Mouse (Mus musculus): Measurements from ENCODE around the gene Map3k5.

Gene Map3k5

GRCm38 (mm10) chr10:20056859-20057644, 122.8 kb downstream of the Map3k5 start:
- no peak for DNase-seq (ENCODE audit: low spot score in 2 of 2)

- DNase-seq (ENCODE audit: low spot score in 2 of 2): no peak
These were observed 123.8 kb downstream of the Map3k5 start for GRCm38 (mm10) chr10:20058031-20058430.

GRCm38 (mm10) chr10:20058841-20059240, 124.6 kb downstream of the Map3k5 start:
- no peak for DNase-seq (ENCODE audit: low spot score in 2 of 2)

GRCm38 (mm10) chr10:20060320-20060970, 126.2 kb downstream of the Map3k5 start:
- DNase-seq (ENCODE audit: low spot score in 2 of 2): peak in 1 of 2 experiments; percentile 28

GRCm38 (mm10) chr10:20064556-20065207, 130.4 kb downstream of the Map3k5 start:
- DNase-seq (ENCODE audit: low spot score in 2 of 2): no peak

GRCm38 (mm10) chr10:20066069-20066665, 131.9 kb downstream of the Map3k5 start:
- no peak for DNase-seq (ENCODE audit: low spot score in 2 of 2)

GRCm38 (mm10) chr10:20069771-20070460, 135.6 kb downstream of the Map3k5 start:
- no peak for DNase-seq (ENCODE audit: low spot score in 2 of 2)

GRCm38 (mm10) chr10:20070576-20071109, 136.4 kb downstream of the Map3k5 start:
- DNase-seq (ENCODE audit: low spot score in 2 of 2): no peak

GRCm38 (mm10) chr10:20071716-20072115, 137.4 kb downstream of the Map3k5 start:
- DNase-seq (ENCODE audit: low spot score in 2 of 2): no peak

- DNase-seq (ENCODE audit: low spot score in 2 of 2): peak; percentile 55 to 73
These were observed 139.1 kb downstream of the Map3k5 start for GRCm38 (mm10) chr10:20073236-20073893.

GRCm38 (mm10) chr10:20076541-20077469, 142.5 kb downstream of the Map3k5 start:
- DNase-seq (ENCODE audit: low spot score in 2 of 2): no peak

GRCm38 (mm10) chr10:20078350-20078749, 144.1 kb downstream of the Map3k5 start:
- DNase-seq (ENCODE audit: low spot score in 2 of 2): no peak

- no peak for DNase-seq (ENCODE audit: low spot score in 2 of 2)
These were observed 153.6 kb downstream of the Map3k5 start for GRCm38 (mm10) chr10:20087841-20088240.

GRCm38 (mm10) chr10:20089026-20089425, 154.8 kb downstream of the Map3k5 start:
- no peak for DNase-seq (ENCODE audit: low spot score in 2 of 2)

GRCm38 (mm10) chr10:20090171-20090570, 155.9 kb downstream of the Map3k5 start:
- DNase-seq (ENCODE audit: low spot score in 2 of 2): no peak

- DNase-seq (ENCODE audit: low spot score in 2 of 2): no peak
These were observed 157.1 kb downstream of the Map3k5 start for GRCm38 (mm10) chr10:20091416-20091815.

- no peak for DNase-seq (ENCODE audit: low spot score in 2 of 2)
These were observed 158.1 kb downstream of the Map3k5 start for GRCm38 (mm10) chr10:20092371-20092770.

- DNase-seq (ENCODE audit: low spot score in 2 of 2): no peak
These were observed 167.2 kb downstream of the Map3k5 start for GRCm38 (mm10) chr10:20101456-20101855.

- DNase-seq (ENCODE audit: low spot score in 2 of 2): no peak
These were observed 170.1 kb downstream of the Map3k5 start for GRCm38 (mm10) chr10:20104271-20104931.
